Mouse (Mus musculus) common myeloid progenitor, adult 5-6 weeks (primary cell): ENCODE data around the gene Olfr750. TPM values are rescaled to one million over a fixed set of nuclear protein-coding genes. Genes with fewer than 3 reads are reported as not detected.

Source experiments
- ATAC-seq: replicated peaks from 2 replicates; pipeline ENCODE4 v1.8.0; 2016; ENCODE audit warnings: low read depth, mild to moderate bottlenecking, moderate TSS enrichment, inconsistent platforms; ENCODE audit not compliant: poor library complexity, severe bottlenecking
- total RNA-seq: library from RNA; stranded (forward); fragments of 200-1000, 187-1606 nt; gene quantifications from 2 replicates; pipeline ENCODE4 v1.2.3, GENCODE M21; 2017

The Olfr750 gene
- total RNA-seq = not detected in 2 replicates

- ATAC-seq = no peak
Measured at GRCm38 (mm10) chr14:51074335-51074734, at the start of gene Olfr750. TSS of gene Olfr750 (minus strand) at chr14:51074435.

GRCm38 (mm10) chr14:51113916-51114560 lies 39.8 kb upstream of the Olfr750 start, which contains the start of gene Eddm3b:
TSS of gene Eddm3b (plus strand) at chr14:51114426.
- no peak for ATAC-seq

- ATAC-seq = no peak
Measured at GRCm38 (mm10) chr14:51113476-51113875, 39.2 kb upstream of the Olfr750 start.

- ATAC-seq = no peak
Measured at GRCm38 (mm10) chr14:51111966-51112365, 37.7 kb upstream of the Olfr750 start.

- no peak for ATAC-seq
Measured at GRCm38 (mm10) chr14:51106449-51106967, 32.3 kb upstream of the Olfr750 start.

- no peak for ATAC-seq
Measured at GRCm38 (mm10) chr14:51104366-51104765, 30.1 kb upstream of the Olfr750 start.

GRCm38 (mm10) chr14:51103217-51103616 lies 29.0 kb upstream of the Olfr750 start:
- peak; percentile 86 for ATAC-seq

GRCm38 (mm10) chr14:51101284-51101683 lies 27.0 kb upstream of the Olfr750 start:
- ATAC-seq = no peak

GRCm38 (mm10) chr14:51098921-51099320 lies 24.7 kb upstream of the Olfr750 start:
- ATAC-seq = no peak

- peak; percentile 64 for ATAC-seq
Measured at GRCm38 (mm10) chr14:51098300-51098699, 24.1 kb upstream of the Olfr750 start.

GRCm38 (mm10) chr14:51095736-51096524 lies 21.7 kb upstream of the Olfr750 start:
- peak; percentile 23 for ATAC-seq

GRCm38 (mm10) chr14:51094921-51095320 lies 20.7 kb upstream of the Olfr750 start:
- ATAC-seq = no peak

- ATAC-seq = no peak
Measured at GRCm38 (mm10) chr14:51094096-51094875, 20.1 kb upstream of the Olfr750 start.

- no peak for ATAC-seq
Measured at GRCm38 (mm10) chr14:51093496-51093895, 19.3 kb upstream of the Olfr750 start.

- ATAC-seq = no peak
Measured at GRCm38 (mm10) chr14:51092073-51092620, 17.9 kb upstream of the Olfr750 start.

GRCm38 (mm10) chr14:51090921-51091900 lies 17.0 kb upstream of the Olfr750 start, which contains the start of the genes Rnase4 and Ang:
TSS of gene Rnase4 (plus strand) at chr14:51091077.
TSS of gene Ang (plus strand) at chr14:51091150.
- ATAC-seq = no peak

GRCm38 (mm10) chr14:51090077-51090781 lies 16.0 kb upstream of the Olfr750 start:
- peak; percentile 12; the same call in 1 of the 2 replicates for ATAC-seq

- ATAC-seq = no peak
Measured at GRCm38 (mm10) chr14:51089674-51090076, 15.4 kb upstream of the Olfr750 start.
